Mouse (Mus musculus) liver, postnatal 0 days (tissue): ENCODE measurements at regions not wholly inside any gene's neighbourhood (a gene's known extent, or its start where the extent isn't known, plus 50 kb on each side); places are given as distances from the start of the nearest gene placed in this dataset.
A peak's percentile ranks its signal among the peaks of the same experiment; 100 is the strongest.

Experiments
- ATAC-seq: fragments of 200-750 bp; cut with Nextera tagmentation; 2 replicates; pipeline ENCODE4 v1.8.0; 2017; ENCODE audit warnings: mild to moderate bottlenecking, moderate library complexity
- DNase-seq: peaks from one replicate; pipeline ENCODE4 v3.0.0-alpha.2; 2016
- H3K27ac ChIP-seq: fragments of 300-500 bp; sonication (generic); 2 replicates; pipeline ENCODE4 v1.5.1; 2014; ENCODE audit warnings: antibody characterized with exemption, moderate library complexity, mild to moderate bottlenecking, low read depth
- H3K27me3 ChIP-seq: fragments of 300-500 bp; sonication (generic); 2 replicates; pipeline ENCODE4 v1.6.1; 2014; ENCODE audit warnings: low read length, control low read depth, mixed read lengths; ENCODE audit not compliant: insufficient read depth
- H3K36me3 ChIP-seq: fragments of 300-500 bp; sonication (generic); replicated peaks from 2 replicates; pipeline ENCODE4 v1.6.1; 2014; ENCODE audit warnings: mild to moderate bottlenecking, control low read depth, low read length, moderate library complexity, mixed read lengths; ENCODE audit not compliant: insufficient read depth
- H3K4me1 ChIP-seq: fragments of 300-500 bp; sonication (generic); 2 replicates; pipeline ENCODE4 v1.6.1; 2014; ENCODE audit warnings: antibody characterized with exemption, mild to moderate bottlenecking, control low read depth; ENCODE audit not compliant: insufficient read depth
- H3K4me2 ChIP-seq: fragments of 300-500 bp; sonication (generic); 2 replicates; pipeline ENCODE4 v1.6.1; 2014; ENCODE audit warnings: low read depth, mild to moderate bottlenecking, low read length, moderate library complexity, mixed read lengths
- H3K4me3 ChIP-seq: fragments of 300-500 bp; sonication (generic); 2 replicates; pipeline ENCODE4 v1.5.1; 2014; ENCODE audit warnings: low read depth, low read length
- H3K9ac ChIP-seq: fragments of 300-500 bp; sonication (generic); replicated peaks from 2 replicates; pipeline ENCODE4 v1.6.1; 2014; ENCODE audit warnings: mild to moderate bottlenecking, moderate library complexity
- H3K9me3 ChIP-seq: fragments of 300-500 bp; sonication (generic); 2 replicates; pipeline ENCODE4 v1.6.1; 2016; ENCODE audit warnings: mild to moderate bottlenecking, control low read depth, low read length, mixed read lengths
- CTCF ChIP-seq: sonication (generic); IDR thresholded peaks from 2 replicates; pipeline ENCODE4 v1.5.1; 2016; ENCODE audit warnings: antibody characterized with exemption, low read depth
- EP300 ChIP-seq: IDR thresholded peaks from 2 replicates; pipeline ENCODE4 v1.6.1; 2016; ENCODE audit warnings: antibody characterized with exemption, low read depth, mild to moderate bottlenecking
- whole genome bisulfite sequencing: fragments of 180-500 bp; shearing (Covaris S2); extraction: QIAGEN DNeasy Blood & Tissue Kit; methylation state at CpG from one replicate; pipeline ENCODE4 v1.1.7; 2014; ENCODE audit not compliant: insufficient replicate concordance; 5-methylcytosine and 5-hydroxymethylcytosine counted together

GRCm38 (mm10) chr14:67614369-67614768 lies 1605.4 kb upstream of the Gulo start:
- no peak overlapping the region for H3K4me3 ChIP-seq
- H3K27ac ChIP-seq, result no peak overlapping the region
- DNase-seq (no peak), ATAC-seq (no peak)
- H3K9ac ChIP-seq, result no peak overlapping the region
- TF ChIP-seq CTCF, result no peak
- no peak for TF ChIP-seq EP300
- H3K4me2 ChIP-seq, result no peak overlapping the region
- 80% methylated on average over 11 of the region's 11 CpGs for WGBS
- H3K9me3 ChIP-seq, result no peaks in the 10 kb centered on the region
- H3K4me1 ChIP-seq, result no peaks in the 10 kb centered on the region
- H3K36me3 ChIP-seq, result no peaks in the 10 kb centered on the region
- 0 out of 2 replicates have a peak, but pooled peaks cover 2% of the 10 kb centered on the region for H3K27me3 ChIP-seq

GRCm38 (mm10) chr14:67613691-67614090 lies 1604.7 kb upstream of the Gulo start:
- no peak overlapping the region for H3K9ac ChIP-seq

GRCm38 (mm10) chr14:67613221-67613620 lies 1604.2 kb upstream of the Gulo start:
- no peak for DNase-seq

More at GRCm38 (mm10) chr14:67613691-67614090, 1604.7 kb upstream of the Gulo start:
- Histone ChIP-seq H3K36me3 (no peaks in the 10 kb centered on the region), H3K4me3 (no peak overlapping the region), H3K27me3 (0 out of 2 replicates have a peak, but pooled peaks cover 2% of the 10 kb centered on the region), H3K27ac (no peak overlapping the region), H3K9me3 (no peaks in the 10 kb centered on the region), H3K4me2 (0 out of 2 replicates have a peak overlapping the region, but pooled peaks have one; percentile 52), H3K4me1 (no peaks in the 10 kb centered on the region; the same call in 1 of the 2 replicates)
- ATAC-seq (no peak), DNase-seq (no peak)
- TF ChIP-seq EP300 (no peak), CTCF (no peak)
- 76% methylated on average over 13 of the region's 13 CpGs for WGBS

GRCm38 (mm10) chr14:67612471-67612870 lies 1603.5 kb upstream of the Gulo start:
- 0 out of 2 replicates have a peak, but pooled peaks cover 2% of the 10 kb centered on the region for H3K27me3 ChIP-seq
- no peaks in the 10 kb centered on the region for H3K36me3 ChIP-seq
- DNase-seq, result no peak
- ATAC-seq, result no peak
- H3K4me1 ChIP-seq, result peaks cover 2% of the 10 kb centered on the region; the same call in 1 of the 2 replicates
- H3K27ac ChIP-seq, result no peak overlapping the region
- H3K9ac ChIP-seq, result no peak overlapping the region
- WGBS, result 48% methylated on average over 4 of the region's 4 CpGs
- TF ChIP-seq EP300, result no peak
- no peak overlapping the region for H3K4me2 ChIP-seq
- no peak overlapping the region for H3K4me3 ChIP-seq
- no peaks in the 10 kb centered on the region for H3K9me3 ChIP-seq

More at GRCm38 (mm10) chr14:67613221-67613620, 1604.2 kb upstream of the Gulo start:
- 29% methylated on average over 14 of the region's 14 CpGs for WGBS
- Histone ChIP-seq H3K36me3 (no peaks in the 10 kb centered on the region), H3K4me3 (0 out of 2 replicates have a peak overlapping the region, but pooled peaks have one; percentile 8), H3K27ac (no peak overlapping the region), H3K27me3 (0 out of 2 replicates have a peak, but pooled peaks cover 2% of the 10 kb centered on the region), H3K4me2 (peak overlapping the region; percentile 52), H3K9ac (no peak overlapping the region), H3K4me1 (no peaks in the 10 kb centered on the region; the same call in 1 of the 2 replicates), H3K9me3 (no peaks in the 10 kb centered on the region)
- TF ChIP-seq EP300 (no peak), CTCF (no peak)
- no peak for ATAC-seq

GRCm38 (mm10) chr14:67608262-67608661 lies 1599.3 kb upstream of the Gulo start:
- ATAC-seq, result peak; percentile 82

GRCm38 (mm10) chr14:67602960-67603359 lies 1594.0 kb upstream of the Gulo start:
- no peak overlapping the region for H3K4me3 ChIP-seq
- H3K4me1 ChIP-seq, result 0 out of 2 replicates have a peak, but pooled peaks cover under 1% of the 10 kb centered on the region
- H3K27ac ChIP-seq, result no peak overlapping the region
- TF ChIP-seq CTCF (no peak), EP300 (no peak)
- DNase-seq, result no peak
- H3K9ac ChIP-seq, result no peak overlapping the region
- no peaks in the 10 kb centered on the region for H3K36me3 ChIP-seq
- H3K4me2 ChIP-seq, result no peak overlapping the region
- no peaks in the 10 kb centered on the region for H3K27me3 ChIP-seq
- H3K9me3 ChIP-seq, result no peaks in the 10 kb centered on the region
- 41% methylated on average over 4 of the region's 4 CpGs for WGBS
- no peak for ATAC-seq

More at GRCm38 (mm10) chr14:67608262-67608661, 1599.3 kb upstream of the Gulo start:
- 19% methylated on average over 20 of the region's 20 CpGs for WGBS
- H3K4me3 ChIP-seq, result no peak overlapping the region
- H3K4me2 ChIP-seq, result peak overlapping the region; percentile 54
- H3K9me3 ChIP-seq, result no peaks in the 10 kb centered on the region
- DNase-seq, result peak; percentile 33
- no peak overlapping the region for H3K27ac ChIP-seq
- TF ChIP-seq EP300 (no peak), CTCF (no peak)
- 0 out of 2 replicates have a peak, but pooled peaks cover 2% of the 10 kb centered on the region for H3K27me3 ChIP-seq
- H3K36me3 ChIP-seq, result no peaks in the 10 kb centered on the region
- H3K4me1 ChIP-seq, result peaks cover 2% of the 10 kb centered on the region; the same call in 1 of the 2 replicates
- H3K9ac ChIP-seq, result no peak overlapping the region

GRCm38 (mm10) chr14:67599734-67600133 lies 1590.7 kb upstream of the Gulo start:
- H3K4me3 ChIP-seq, result no peak overlapping the region
- no peaks in the 10 kb centered on the region for H3K27me3 ChIP-seq
- H3K4me1 ChIP-seq, result no peaks in the 10 kb centered on the region
- no peak for ATAC-seq
- H3K9ac ChIP-seq, result no peak overlapping the region
- WGBS, result 18% methylated on average over 4 of the region's 4 CpGs
- no peaks in the 10 kb centered on the region for H3K36me3 ChIP-seq
- H3K4me2 ChIP-seq, result no peak overlapping the region
- no peaks in the 10 kb centered on the region for H3K9me3 ChIP-seq
- DNase-seq, result no peak
- no peak overlapping the region for H3K27ac ChIP-seq
- peak; percentile 69 for TF ChIP-seq CTCF
- no peak for TF ChIP-seq EP300
